Mouse (Mus musculus) hindbrain, postnatal 0 days (tissue): Measurements from ENCODE around the gene Myh7. TPM values are rescaled to one million over a fixed set of nuclear protein-coding genes. Genes with fewer than 3 reads are reported as not detected.

ENCODE experiments used
- ATAC-seq: fragments of 200-750 bp; cut with Nextera tagmentation; 2 replicates; pipeline ENCODE4 v1.8.0; 2017; ENCODE audit warnings: mild to moderate bottlenecking, moderate TSS enrichment, moderate library complexity
- DNase-seq: peaks from one replicate; pipeline ENCODE4 v3.0.0-alpha.2; 2015; ENCODE audit warnings: low spot score
- H3K27ac ChIP-seq: fragments of 300-500 bp; sonication (generic); 2 replicates; pipeline ENCODE4 v1.5.1; 2014; ENCODE audit warnings: mild to moderate bottlenecking
- H3K27me3 ChIP-seq: fragments of 300-500 bp; sonication (generic); 2 replicates; pipeline ENCODE4 v1.6.1; 2014; ENCODE audit warnings: low read length, mixed read lengths; ENCODE audit not compliant: insufficient read depth
- H3K36me3 ChIP-seq: fragments of 300-500 bp; sonication (generic); 2 replicates; pipeline ENCODE4 v1.6.1; 2014; ENCODE audit warnings: low read length, mixed read lengths; ENCODE audit not compliant: insufficient read depth
- H3K4me1 ChIP-seq: fragments of 300-500 bp; sonication (generic); 2 replicates; pipeline ENCODE4 v1.6.1; 2014; ENCODE audit warnings: antibody characterized with exemption, low read length, mixed read lengths; ENCODE audit not compliant: insufficient read depth
- H3K4me2 ChIP-seq: fragments of 300-500 bp; sonication (generic); 2 replicates; pipeline ENCODE4 v1.6.1; 2014; ENCODE audit warnings: low read depth, mild to moderate bottlenecking, low read length, moderate library complexity, mixed read lengths
- H3K4me3 ChIP-seq: fragments of 300-500 bp; sonication (generic); 2 replicates; pipeline ENCODE4 v1.5.1; 2014; ENCODE audit warnings: low read length
- H3K9ac ChIP-seq: fragments of 300-500 bp; sonication (generic); replicated peaks from 2 replicates; pipeline ENCODE4 v1.6.1; 2014; ENCODE audit warnings: mild to moderate bottlenecking, low read length, moderate library complexity, mixed read lengths
- H3K9me3 ChIP-seq: fragments of 300-500 bp; sonication (generic); 2 replicates; pipeline ENCODE4 v1.6.1; 2016; ENCODE audit warnings: low read length, mixed read lengths
- CTCF ChIP-seq: IDR thresholded peaks from 2 replicates; pipeline ENCODE4 v1.5.1; 2016; ENCODE audit warnings: antibody characterized with exemption, control low read depth, low read depth
- WGBS: fragments of 180-500 bp; shearing (Covaris S2); extraction: QIAGEN DNeasy Blood & Tissue Kit; methylation state at CpG from one replicate; pipeline ENCODE4 v1.1.7; 2014; 5-methylcytosine and 5-hydroxymethylcytosine counted together
- polyA plus RNA-seq: library from polyadenylated mRNA; unstranded; fragments of >200 nt; fragmentation: Nextera tagmentation; extraction: Ambion mirVana; gene quantifications from 2 replicates; pipeline ENCODE4 v1.2.1, GENCODE M21; 2015
- total RNA-seq: library from RNA; depleted of rRNA; stranded (reverse); fragments of >200 nt; gene quantifications from 2 replicates; pipeline ENCODE4 v1.2.3, GENCODE M21; 2014

Myh7 gene
- total and polyA plus RNA-seq, 2 experiments from 2014 or later: 2.0 to 8.6 TPM

- DNase-seq (peak; percentile 99), ATAC-seq (peak; percentile 98)
- Histone ChIP-seq H3K9ac (peak within 1 kb of the TSS; percentile 80), H3K9me3 (no peaks in the 10 kb centered on the region), H3K27ac (peak within 1 kb of the TSS; percentile 95), H3K4me2 (peak within 1 kb of the TSS; percentile 80), H3K4me3 (peak within 1 kb of the TSS; percentile 83), H3K27me3 (no peaks in the 10 kb centered on the region), H3K36me3 (peaks cover 5% of the 10 kb centered on the region; the same call in 1 of the 2 replicates), H3K4me1 (no peaks in the 10 kb centered on the region)
- TF ChIP-seq CTCF: peak; percentile 96
- WGBS: under 1% methylated on average over 36 of the region's 36 CpGs
These were observed 20.8 kb upstream of the Myh7 start, which contains the start of gene Ngdn for GRCm38 (mm10) chr14:55014991-55015766. Ngdn (plus strand) TSS chr14:55015454.

GRCm38 (mm10) chr14:55014591-55014990, 20.2 kb upstream of the Myh7 start:
- TF ChIP-seq CTCF: no peak
- DNase-seq (no peak), ATAC-seq (peak; percentile 45)
- H3K27ac ChIP-seq: peak overlapping the region; percentile 95
- H3K9me3 ChIP-seq: no peaks in the 10 kb centered on the region
- peak overlapping the region; percentile 80 for H3K9ac ChIP-seq
- no peaks in the 10 kb centered on the region for H3K4me1 ChIP-seq
- H3K27me3 ChIP-seq: no peaks in the 10 kb centered on the region
- peaks cover 5% of the 10 kb centered on the region; the same call in 1 of the 2 replicates for H3K36me3 ChIP-seq
- peak overlapping the region; percentile 43 for H3K4me3 ChIP-seq
- under 1% methylated on average over 27 of the region's 27 CpGs for WGBS
- peak overlapping the region; percentile 76 for H3K4me2 ChIP-seq

GRCm38 (mm10) chr14:55011116-55011515, 16.7 kb upstream of the Myh7 start:
- WGBS: 60% methylated on average over 4 of the region's 4 CpGs
- H3K4me2 ChIP-seq: no peak overlapping the region
- ATAC-seq (no peak), DNase-seq (peak; percentile 53)
- TF ChIP-seq CTCF: peak; percentile 58
- no peaks in the 10 kb centered on the region for H3K36me3 ChIP-seq
- H3K4me1 ChIP-seq: no peaks in the 10 kb centered on the region
- H3K27ac ChIP-seq: no peak overlapping the region
- H3K4me3 ChIP-seq: no peak overlapping the region
- no peak overlapping the region for H3K9ac ChIP-seq
- no peaks in the 10 kb centered on the region for H3K27me3 ChIP-seq
- no peaks in the 10 kb centered on the region for H3K9me3 ChIP-seq

GRCm38 (mm10) chr14:55008417-55008816, 14.0 kb upstream of the Myh7 start:
- Histone ChIP-seq H3K36me3 (no peaks in the 10 kb centered on the region), H3K4me2 (no peak overlapping the region), H3K9ac (no peak overlapping the region), H3K9me3 (no peaks in the 10 kb centered on the region), H3K27me3 (no peaks in the 10 kb centered on the region), H3K4me1 (no peaks in the 10 kb centered on the region), H3K27ac (no peak overlapping the region), H3K4me3 (no peak overlapping the region)
- DNase-seq (no peak), ATAC-seq (no peak)
- TF ChIP-seq CTCF: no peak
- WGBS: 82% methylated on average over 8 of the region's 8 CpGs

DNA sequence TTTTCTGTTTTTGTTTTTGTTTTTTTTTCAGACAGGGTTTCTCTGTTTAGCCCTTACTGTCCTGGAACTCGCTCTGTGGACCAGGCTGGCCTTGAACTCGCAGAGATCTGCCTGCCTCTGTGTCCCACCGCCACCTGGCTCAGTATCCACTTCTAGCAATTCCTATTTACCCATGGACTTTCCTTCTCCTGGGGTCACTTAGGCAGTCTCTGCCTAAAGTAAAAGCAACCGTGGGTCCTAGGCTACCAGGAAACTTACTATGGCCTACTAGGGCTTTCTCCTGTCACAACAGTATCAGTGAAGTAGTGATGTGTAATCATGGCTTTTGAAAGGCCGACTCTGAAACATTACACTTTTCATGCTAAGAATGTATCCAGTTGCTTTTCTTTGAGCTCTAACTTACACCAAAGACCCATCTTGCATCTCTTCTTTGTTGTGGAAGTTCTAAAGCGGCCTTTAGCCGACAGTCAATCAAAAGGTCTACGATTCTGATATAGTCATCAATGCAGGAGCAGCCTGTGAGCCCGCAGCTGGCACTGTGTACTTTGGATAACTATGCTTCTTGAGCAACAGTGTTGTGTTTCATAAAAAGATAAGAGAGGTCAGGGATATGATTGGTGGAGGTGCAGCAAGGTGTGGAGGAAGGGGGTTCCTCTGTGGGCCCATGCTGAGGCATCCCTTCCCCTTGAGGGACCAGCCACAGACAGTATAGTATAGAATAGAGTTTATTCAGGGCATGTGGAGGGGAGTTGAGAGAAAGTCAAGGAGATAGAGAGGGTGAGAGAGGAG, 12.9 kb upstream of the Myh7 start:
- no peak for TF ChIP-seq CTCF
- no peaks in the 10 kb centered on the region for H3K36me3 ChIP-seq
- no peaks in the 10 kb centered on the region for H3K27me3 ChIP-seq
- H3K4me2 ChIP-seq: no peak overlapping the region
- ATAC-seq (no peak), DNase-seq (no peak)
- no peak overlapping the region for H3K4me3 ChIP-seq
- H3K27ac ChIP-seq: no peak overlapping the region
- H3K9me3 ChIP-seq: no peaks in the 10 kb centered on the region
- H3K4me1 ChIP-seq: no peaks in the 10 kb centered on the region
- no peak overlapping the region for H3K9ac ChIP-seq
- 89% methylated on average over 9 of the region's 9 CpGs for WGBS

DNA sequence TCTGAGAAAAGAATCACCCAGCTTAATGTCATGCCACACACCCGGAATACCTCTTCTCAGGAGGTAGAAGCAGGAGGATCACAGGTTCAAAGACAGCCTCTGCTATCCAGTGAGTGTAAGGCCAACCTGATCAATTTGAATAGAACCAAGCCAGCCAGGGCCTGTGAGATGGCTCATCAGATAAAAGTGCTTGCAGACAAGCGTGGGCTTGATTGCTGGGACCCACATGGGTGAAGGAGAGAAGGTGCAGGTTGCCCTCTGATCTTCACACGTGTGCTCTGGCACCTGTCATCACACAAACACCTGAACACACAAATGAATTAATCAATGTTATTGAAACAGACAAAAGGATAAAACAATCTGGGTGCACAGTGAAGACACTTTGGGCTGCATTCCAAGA, 12.1 kb upstream of the Myh7 start:
- no peaks in the 10 kb centered on the region for H3K27me3 ChIP-seq
- H3K9me3 ChIP-seq: no peaks in the 10 kb centered on the region
- H3K4me2 ChIP-seq: no peak overlapping the region
- no peak for TF ChIP-seq CTCF
- H3K36me3 ChIP-seq: no peaks in the 10 kb centered on the region
- 76% methylated on average over 3 of the region's 3 CpGs for WGBS
- H3K4me1 ChIP-seq: no peaks in the 10 kb centered on the region
- no peak overlapping the region for H3K9ac ChIP-seq
- no peak for ATAC-seq
- H3K27ac ChIP-seq: no peak overlapping the region
- no peak for DNase-seq
- no peak overlapping the region for H3K4me3 ChIP-seq
